Mouse (Mus musculus): ENCODE results near the gene Ccndbp1. TPM values are rescaled to one million over a fixed set of nuclear protein-coding genes. Genes with fewer than 3 reads are reported as not detected.
"Not testable (repeated sequence)": the region's sequence is repeated elsewhere in the genome, so short reads cannot be mapped to it uniquely, and the experiment has no call there.

Gene Ccndbp1
- polyA plus RNA-seq, 1 experiment from 2014 or later, result 55.3 TPM

- not testable (repeated sequence) for H3K9ac ChIP-seq (ENCODE audit: low read depth, low read length)
These were observed 35.9 kb upstream of the Ccndbp1 start for GRCm38 (mm10) chr2:120972257-120972656.

GRCm38 (mm10) chr2:120972964-120973363 lies 35.2 kb upstream of the Ccndbp1 start:
- no peaks in the 10 kb centered on the region for H3K9me3 ChIP-seq (replicated peaks; ENCODE audit: control insufficient read depth, low read length)
- WGBS (ENCODE audit: insufficient replicate concordance), result 20% methylated on average over 5 of the region's 5 CpGs
- H3K36me3 ChIP-seq (ENCODE audit: control insufficient read depth, insufficient read depth), result no peaks in the 10 kb centered on the region
- peak overlapping the region; percentile 61 for H3K4me2 ChIP-seq (ENCODE audit: low read depth, low read length)
- no peak for ATAC-seq (ENCODE audit: low read depth)
- H3K27me3 ChIP-seq (ENCODE audit: control insufficient read depth, insufficient read depth, low read depth, low read length), result no peaks in the 10 kb centered on the region
- peak overlapping the region; percentile 40 for H3K4me3 ChIP-seq (ENCODE audit: low read depth, low read length)
- H3K9ac ChIP-seq (ENCODE audit: low read depth, low read length), result no peak overlapping the region
- H3K27ac ChIP-seq (ENCODE audit: low read length), result peak overlapping the region; percentile 38; the same call in 1 of the 2 replicates
- H3K4me1 ChIP-seq (ENCODE audit: control insufficient read depth, low read depth, low read length), result peaks cover 35% of the 10 kb centered on the region

More at GRCm38 (mm10) chr2:120972257-120972656, 35.9 kb upstream of the Ccndbp1 start:
- H3K27ac ChIP-seq (ENCODE audit: low read length); H3K36me3 ChIP-seq (ENCODE audit: control insufficient read depth, insufficient read depth); H3K4me3 ChIP-seq (ENCODE audit: low read depth, low read length); ATAC-seq (ENCODE audit: low read depth); H3K4me2 ChIP-seq (ENCODE audit: low read depth, low read length); H3K9me3 ChIP-seq (replicated peaks; ENCODE audit: control insufficient read depth, low read length); H3K27me3 ChIP-seq (ENCODE audit: control insufficient read depth, insufficient read depth, low read depth, low read length): not testable (repeated sequence)
- H3K4me1 ChIP-seq (ENCODE audit: control insufficient read depth, low read depth, low read length), result peaks cover 31% of the 10 kb centered on the region
- 81% methylated on average over 8 of the region's 8 CpGs for WGBS (ENCODE audit: insufficient replicate concordance)

GRCm38 (mm10) chr2:120976308-120976707 lies 31.9 kb upstream of the Ccndbp1 start:
- ATAC-seq (ENCODE audit: low read depth), result no peak
- Histone ChIP-seq H3K4me1 (ENCODE audit: control insufficient read depth, low read depth, low read length) (peaks cover 27% of the 10 kb centered on the region), H3K27ac (ENCODE audit: low read length) (peak overlapping the region; percentile 28; the same call in 1 of the 2 replicates), H3K4me3 (ENCODE audit: low read depth, low read length) (peak overlapping the region; percentile 90), H3K27me3 (ENCODE audit: control insufficient read depth, insufficient read depth, low read depth, low read length) (no peaks in the 10 kb centered on the region), H3K9ac (ENCODE audit: low read depth, low read length) (peak overlapping the region; percentile 42; the same call in 1 of the 2 replicates), H3K4me2 (ENCODE audit: low read depth, low read length) (peak overlapping the region; percentile 96), H3K36me3 (ENCODE audit: control insufficient read depth, insufficient read depth) (no peaks in the 10 kb centered on the region), H3K9me3 (replicated peaks; ENCODE audit: control insufficient read depth, low read length) (no peaks in the 10 kb centered on the region)
- WGBS (ENCODE audit: insufficient replicate concordance), result 43% methylated on average over 4 of the region's 4 CpGs

GRCm38 (mm10) chr2:120976990-120977925 lies 30.9 kb upstream of the Ccndbp1 start, which contains the start of gene Tmem62:
Gene Tmem62, plus strand, starts transcription at chr2:120977017.
- Histone ChIP-seq H3K4me1 (ENCODE audit: control insufficient read depth, low read depth, low read length) (peaks cover 23% of the 10 kb centered on the region), H3K4me2 (ENCODE audit: low read depth, low read length) (peak within 1 kb of the TSS; percentile 96), H3K9ac (ENCODE audit: low read depth, low read length) (peak within 1 kb of the TSS; percentile 95), H3K36me3 (ENCODE audit: control insufficient read depth, insufficient read depth) (no peaks in the 10 kb centered on the region), H3K27ac (ENCODE audit: low read length) (peak within 1 kb of the TSS; percentile 100), H3K9me3 (replicated peaks; ENCODE audit: control insufficient read depth, low read length) (no peaks in the 10 kb centered on the region), H3K27me3 (ENCODE audit: control insufficient read depth, insufficient read depth, low read depth, low read length) (no peaks in the 10 kb centered on the region), H3K4me3 (ENCODE audit: low read depth, low read length) (peak within 1 kb of the TSS; percentile 90)
- WGBS (ENCODE audit: insufficient replicate concordance), result 1% methylated on average over 69 of the region's 71 CpGs
- peak; percentile 81 for ATAC-seq (ENCODE audit: low read depth)

GRCm38 (mm10) chr2:120977926-120978692 lies 30.1 kb upstream of the Ccndbp1 start:
- H3K4me1 ChIP-seq (ENCODE audit: control insufficient read depth, low read depth, low read length), result peaks cover 20% of the 10 kb centered on the region
- H3K27ac ChIP-seq (ENCODE audit: low read length), result peak overlapping the region; percentile 100
- WGBS (ENCODE audit: insufficient replicate concordance), result 78% methylated on average over 8 of the region's 8 CpGs
- H3K27me3 ChIP-seq (ENCODE audit: control insufficient read depth, insufficient read depth, low read depth, low read length), result no peaks in the 10 kb centered on the region
- H3K4me3 ChIP-seq (ENCODE audit: low read depth, low read length), result peak overlapping the region; percentile 90
- H3K4me2 ChIP-seq (ENCODE audit: low read depth, low read length), result peak overlapping the region; percentile 96
- H3K36me3 ChIP-seq (ENCODE audit: control insufficient read depth, insufficient read depth), result no peaks in the 10 kb centered on the region
- no peak for ATAC-seq (ENCODE audit: low read depth)
- no peaks in the 10 kb centered on the region for H3K9me3 ChIP-seq (replicated peaks; ENCODE audit: control insufficient read depth, low read length)
- peak overlapping the region; percentile 95 for H3K9ac ChIP-seq (ENCODE audit: low read depth, low read length)

- WGBS (ENCODE audit: insufficient replicate concordance), result 54% methylated on average over 2 of the region's 2 CpGs
- Histone ChIP-seq H3K36me3 (ENCODE audit: control insufficient read depth, insufficient read depth) (no peaks in the 10 kb centered on the region), H3K4me2 (ENCODE audit: low read depth, low read length) (no peak overlapping the region), H3K9me3 (replicated peaks; ENCODE audit: control insufficient read depth, low read length) (no peaks in the 10 kb centered on the region), H3K27me3 (ENCODE audit: control insufficient read depth, insufficient read depth, low read depth, low read length) (no peaks in the 10 kb centered on the region), H3K4me3 (ENCODE audit: low read depth, low read length) (no peak overlapping the region), H3K9ac (ENCODE audit: low read depth, low read length) (no peak overlapping the region), H3K4me1 (ENCODE audit: control insufficient read depth, low read depth, low read length) (peaks cover 17% of the 10 kb centered on the region), H3K27ac (ENCODE audit: low read length) (no peak overlapping the region)
- no peak for ATAC-seq (ENCODE audit: low read depth)
These were observed 29.5 kb upstream of the Ccndbp1 start for GRCm38 (mm10) chr2:120978693-120979037.

- WGBS (ENCODE audit: insufficient replicate concordance), result 95% methylated on average over 1 of the region's 1 CpGs
- H3K9me3 ChIP-seq (replicated peaks; ENCODE audit: control insufficient read depth, low read length), result no peaks in the 10 kb centered on the region
- H3K9ac ChIP-seq (ENCODE audit: low read depth, low read length), result no peak overlapping the region
- no peak overlapping the region for H3K4me2 ChIP-seq (ENCODE audit: low read depth, low read length)
- no peaks in the 10 kb centered on the region for H3K36me3 ChIP-seq (ENCODE audit: control insufficient read depth, insufficient read depth)
- no peak overlapping the region for H3K27ac ChIP-seq (ENCODE audit: low read length)
- H3K27me3 ChIP-seq (ENCODE audit: control insufficient read depth, insufficient read depth, low read depth, low read length), result no peaks in the 10 kb centered on the region
- H3K4me1 ChIP-seq (ENCODE audit: control insufficient read depth, low read depth, low read length), result peaks cover 17% of the 10 kb centered on the region
- no peak overlapping the region for H3K4me3 ChIP-seq (ENCODE audit: low read depth, low read length)
- no peak for ATAC-seq (ENCODE audit: low read depth)
These were observed 28.4 kb upstream of the Ccndbp1 start for GRCm38 (mm10) chr2:120979819-120980218.

GRCm38 (mm10) chr2:120980861-120981260 lies 27.3 kb upstream of the Ccndbp1 start:
- ATAC-seq (ENCODE audit: low read depth), result no peak
- H3K27me3 ChIP-seq (ENCODE audit: control insufficient read depth, insufficient read depth, low read depth, low read length), result no peaks in the 10 kb centered on the region
- 49% methylated on average over 2 of the region's 2 CpGs for WGBS (ENCODE audit: insufficient replicate concordance)
- no peak overlapping the region for H3K9ac ChIP-seq (ENCODE audit: low read depth, low read length)
- H3K9me3 ChIP-seq (replicated peaks; ENCODE audit: control insufficient read depth, low read length), result no peaks in the 10 kb centered on the region
- no peak overlapping the region for H3K27ac ChIP-seq (ENCODE audit: low read length)
- no peaks in the 10 kb centered on the region for H3K36me3 ChIP-seq (ENCODE audit: control insufficient read depth, insufficient read depth)
- no peak overlapping the region for H3K4me3 ChIP-seq (ENCODE audit: low read depth, low read length)
- H3K4me1 ChIP-seq (ENCODE audit: control insufficient read depth, low read depth, low read length), result peaks cover 15% of the 10 kb centered on the region
- no peak overlapping the region for H3K4me2 ChIP-seq (ENCODE audit: low read depth, low read length)

All from liver, embryonic 16.5 days (tissue).